Mouse (Mus musculus) forebrain, postnatal 0 days (tissue): ENCODE results near the gene Sp2. TPM values are rescaled to one million over a fixed set of nuclear protein-coding genes. Genes with fewer than 3 reads are reported as not detected.
A peak's percentile ranks its signal among the peaks of the same experiment; 100 is the strongest.

Experiments
- ATAC-seq: fragments of 200-750 bp; cut with Nextera tagmentation; 2 replicates; pipeline ENCODE4 v1.8.0; 2017; ENCODE audit warnings: mild to moderate bottlenecking, moderate library complexity
- DNase-seq: peaks from one replicate; pipeline ENCODE4 v3.0.0-alpha.2; 2015
- H3K27ac ChIP-seq: fragments of 300-500 bp; sonication (generic); 2 replicates; pipeline ENCODE4 v1.5.1; 2014; ENCODE audit warnings: low read depth, mild to moderate bottlenecking, antibody characterized with exemption, low read length, moderate library complexity, mixed read lengths
- H3K27me3 ChIP-seq: fragments of 300-500 bp; sonication (generic); 2 replicates; pipeline ENCODE4 v1.6.1; 2014; ENCODE audit warnings: mild to moderate bottlenecking, low read length, mixed read lengths; ENCODE audit not compliant: insufficient read depth
- H3K36me3 ChIP-seq: fragments of 300-500 bp; sonication (generic); 2 replicates; pipeline ENCODE4 v1.6.1; 2014; ENCODE audit warnings: mild to moderate bottlenecking, moderate library complexity; ENCODE audit not compliant: insufficient read depth
- H3K4me1 ChIP-seq: fragments of 300-500 bp; sonication (generic); 2 replicates; pipeline ENCODE4 v1.6.1; 2014; ENCODE audit warnings: antibody characterized with exemption; ENCODE audit not compliant: insufficient read depth
- H3K4me2 ChIP-seq: fragments of 300-500 bp; sonication (generic); 2 replicates; pipeline ENCODE4 v1.6.1; 2014; ENCODE audit warnings: low read depth, mild to moderate bottlenecking, moderate library complexity
- H3K4me3 ChIP-seq: fragments of 300-500 bp; sonication (generic); 2 replicates; pipeline ENCODE4 v1.5.1; 2014; ENCODE audit warnings: low read depth, low read length, mixed read lengths
- H3K9ac ChIP-seq: fragments of 300-500 bp; sonication (generic); 2 replicates; pipeline ENCODE4 v1.6.1; 2014; ENCODE audit warnings: mild to moderate bottlenecking
- H3K9me3 ChIP-seq: fragments of 300-500 bp; sonication (generic); 2 replicates; pipeline ENCODE4 v1.6.1; 2016; ENCODE audit warnings: low read length
- CTCF ChIP-seq: sonication (generic); IDR thresholded peaks from 2 replicates; pipeline ENCODE4 v1.5.1; 2016; ENCODE audit warnings: antibody characterized with exemption, control low read depth, low read depth
- WGBS: fragments of 180-500 bp; shearing (Covaris S2); extraction: QIAGEN DNeasy Blood & Tissue Kit; methylation state at CpG from one replicate; pipeline ENCODE4 v1.1.7; 2014; 5-methylcytosine and 5-hydroxymethylcytosine counted together
- polyA plus RNA-seq: library from polyadenylated mRNA; unstranded; fragments of >200 nt; fragmentation: Nextera tagmentation; extraction: Ambion mirVana; gene quantifications from 2 replicates; pipeline ENCODE4 v1.2.1, GENCODE M21; 2015
- total RNA-seq: library from RNA; depleted of rRNA; stranded (reverse); fragments of >200 nt; gene quantifications from 2 replicates; pipeline ENCODE4 v1.2.3, GENCODE M21; 2014

Gene Sp2
- total and polyA plus RNA-seq, 2 experiments from 2014 or later = 5.0 to 14.8 TPM

- no peak for ATAC-seq
- 24% methylated on average over 10 of the region's 10 CpGs for WGBS
- Histone ChIP-seq H3K4me2 (no peak overlapping the region), H3K36me3 (no peaks in the 10 kb centered on the region), H3K27me3 (peaks cover 49% of the 10 kb centered on the region), H3K9me3 (no peaks in the 10 kb centered on the region), H3K27ac (no peak overlapping the region), H3K4me3 (no peak overlapping the region), H3K9ac (no peak overlapping the region), H3K4me1 (no peaks in the 10 kb centered on the region; the same call in 1 of the 2 replicates)
- no peak for TF ChIP-seq CTCF
- no peak for DNase-seq
These were observed 42.2 kb upstream of the Sp2 start for GRCm38 (mm10) chr11:97024977-97025376.

GRCm38 (mm10) chr11:97021873-97022484 is 39.2 kb upstream of the Sp2 start:
- Histone ChIP-seq H3K4me3 (peak overlapping the region; percentile 45), H3K4me2 (peak overlapping the region; percentile 68), H3K9me3 (no peaks in the 10 kb centered on the region), H3K27me3 (peaks cover 66% of the 10 kb centered on the region), H3K4me1 (no peaks in the 10 kb centered on the region; the same call in 1 of the 2 replicates), H3K36me3 (no peaks in the 10 kb centered on the region), H3K9ac (peak overlapping the region; percentile 55), H3K27ac (no peak overlapping the region)
- TF ChIP-seq CTCF = peak; percentile 74
- WGBS = 1% methylated on average over 50 of the region's 50 CpGs
- peak; percentile 76 for DNase-seq
- peak; percentile 78 for ATAC-seq

GRCm38 (mm10) chr11:97021121-97021765 is 38.5 kb upstream of the Sp2 start:
- peak overlapping the region; percentile 68 for H3K4me2 ChIP-seq
- H3K27me3 ChIP-seq = peaks cover 74% of the 10 kb centered on the region

DNA sequence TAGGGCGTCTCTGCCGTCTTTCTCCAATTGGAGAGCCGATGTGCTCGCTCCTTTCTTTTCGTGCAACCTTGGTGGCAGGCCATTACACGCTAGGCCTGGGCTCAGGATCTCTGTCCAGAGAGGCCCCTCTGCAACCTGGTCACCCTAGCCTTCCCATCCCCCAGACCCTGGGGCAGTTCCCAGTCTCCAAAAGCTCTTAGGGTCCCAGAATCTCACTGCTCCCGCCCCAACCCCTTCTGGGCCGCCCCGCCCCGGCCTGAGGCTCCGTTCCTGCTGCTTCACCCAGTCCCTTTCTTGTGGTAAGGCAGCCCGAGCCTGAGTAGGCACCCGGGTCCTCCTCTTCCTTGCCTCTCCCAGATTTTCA is 36.6 kb upstream of the Sp2 start:
- no peak for ATAC-seq
- no peak overlapping the region for H3K4me2 ChIP-seq
- H3K4me3 ChIP-seq = 0 out of 2 replicates have a peak overlapping the region, but pooled peaks have one; percentile 22
- 4% methylated on average over 13 of the region's 13 CpGs for WGBS
- no peak for DNase-seq
- H3K9ac ChIP-seq = no peak overlapping the region
- TF ChIP-seq CTCF = no peak
- no peaks in the 10 kb centered on the region for H3K9me3 ChIP-seq
- H3K36me3 ChIP-seq = no peaks in the 10 kb centered on the region
- no peak overlapping the region for H3K27ac ChIP-seq
- H3K27me3 ChIP-seq = peaks cover 84% of the 10 kb centered on the region
- no peaks in the 10 kb centered on the region; the same call in 1 of the 2 replicates for H3K4me1 ChIP-seq

More at GRCm38 (mm10) chr11:97021121-97021765, 38.5 kb upstream of the Sp2 start:
- Histone ChIP-seq H3K27ac (no peak overlapping the region), H3K9ac (no peak overlapping the region), H3K4me1 (no peaks in the 10 kb centered on the region; the same call in 1 of the 2 replicates), H3K4me3 (peak overlapping the region; percentile 45), H3K36me3 (no peaks in the 10 kb centered on the region), H3K9me3 (no peaks in the 10 kb centered on the region)
- WGBS = 2% methylated on average over 25 of the region's 27 CpGs
- DNase-seq (no peak), ATAC-seq (no peak)
- no peak for TF ChIP-seq CTCF

DNA sequence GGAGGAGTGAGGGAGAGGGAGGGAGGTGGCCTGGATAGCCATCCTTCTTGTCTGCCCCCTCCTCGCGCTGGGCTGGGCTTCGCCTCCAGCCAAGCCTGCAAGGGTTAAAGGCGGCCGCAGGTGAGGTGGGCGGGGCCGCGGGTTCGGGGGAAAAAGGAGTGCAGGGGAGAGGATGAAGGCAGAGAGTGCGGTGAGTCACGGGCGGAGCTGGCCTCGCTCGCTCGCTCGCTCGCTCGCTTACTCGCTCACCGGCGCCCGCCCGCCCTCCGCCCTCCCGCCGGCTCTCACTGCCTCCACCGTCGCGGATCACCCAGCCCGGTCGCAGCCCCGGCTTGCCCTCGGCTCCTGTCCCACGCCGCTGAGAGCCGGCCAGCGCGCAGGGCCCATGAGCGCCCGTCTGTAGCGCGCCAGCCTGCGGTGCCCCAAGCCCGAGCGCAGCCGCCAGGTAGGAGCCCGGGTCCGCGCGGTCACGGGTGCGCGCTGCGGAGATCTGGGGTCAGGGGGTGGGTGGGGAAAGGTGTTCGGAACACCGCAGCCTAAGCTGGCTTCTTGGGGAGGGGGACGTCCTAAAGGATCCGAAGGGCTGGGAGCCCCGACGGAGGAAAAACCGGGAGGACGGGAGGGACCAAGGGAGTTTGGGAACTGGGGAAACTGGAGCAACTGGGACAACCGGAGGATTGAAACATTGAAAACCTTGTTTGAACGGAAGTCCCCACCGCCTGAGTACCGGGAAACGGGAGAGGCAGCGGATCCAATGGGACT is 36.0 kb upstream of the Sp2 start:
- DNase-seq = no peak
- no peak overlapping the region for H3K9ac ChIP-seq

DNA sequence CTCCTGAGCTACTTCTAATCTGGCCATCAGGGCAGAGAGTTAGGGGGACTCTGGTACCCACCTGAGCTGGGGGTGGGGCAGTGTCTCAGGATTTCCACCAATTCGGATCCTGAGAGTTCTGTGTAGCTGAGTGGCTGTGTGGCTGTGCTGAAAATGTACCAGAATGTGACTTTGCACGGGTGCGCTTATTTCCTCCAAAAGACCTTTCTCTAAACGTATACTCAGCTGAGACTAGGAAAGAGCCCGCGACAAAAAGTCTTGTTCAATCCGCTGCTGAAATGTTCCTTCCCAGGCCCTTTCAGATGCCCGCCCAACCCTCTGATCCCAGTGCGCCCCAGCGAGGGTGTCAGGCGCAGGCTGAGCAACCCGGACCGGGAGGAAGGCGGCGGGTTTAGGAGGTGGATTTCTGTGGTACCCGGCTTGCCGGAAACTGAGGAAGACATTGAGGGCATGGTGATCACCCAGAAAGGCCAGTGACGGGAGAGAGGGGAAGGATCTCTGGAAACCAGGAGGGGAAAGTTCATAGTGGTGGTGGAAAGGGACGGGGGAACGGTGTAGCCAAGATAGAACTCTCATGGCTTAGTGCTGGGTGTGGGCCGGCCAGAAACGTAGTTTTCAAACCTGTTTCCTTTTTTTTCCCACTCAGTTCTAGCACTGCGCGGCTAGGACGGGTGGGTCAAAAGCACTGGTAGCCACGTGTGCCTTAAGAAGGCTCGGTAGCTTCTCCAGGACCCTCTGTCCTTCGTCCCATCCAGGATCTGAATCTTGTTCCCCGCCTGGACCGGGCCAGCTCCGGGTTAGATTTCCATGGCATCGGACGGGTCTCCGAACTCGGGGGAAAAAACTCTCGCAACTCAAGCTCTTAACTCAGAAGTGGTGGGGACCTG is 35.2 kb upstream of the Sp2 start:
- H3K9ac ChIP-seq = no peak overlapping the region
- H3K4me1 ChIP-seq = no peaks in the 10 kb centered on the region; the same call in 1 of the 2 replicates
- peak overlapping the region; percentile 41 for H3K4me2 ChIP-seq
- no peak for TF ChIP-seq CTCF
- peaks cover 74% of the 10 kb centered on the region for H3K27me3 ChIP-seq
- H3K9me3 ChIP-seq = no peaks in the 10 kb centered on the region
- peak overlapping the region; percentile 22 for H3K4me3 ChIP-seq
- WGBS = under 1% methylated on average over 36 of the region's 36 CpGs
- DNase-seq (no peak), ATAC-seq (no peak)
- H3K27ac ChIP-seq = no peak overlapping the region
- H3K36me3 ChIP-seq = no peaks in the 10 kb centered on the region

More for the DNA sequence above, 36.0 kb upstream of the Sp2 start:
- Histone ChIP-seq H3K9me3 (no peaks in the 10 kb centered on the region), H3K36me3 (no peaks in the 10 kb centered on the region), H3K27ac (no peak overlapping the region), H3K4me2 (peak overlapping the region; percentile 41), H3K27me3 (peaks cover 82% of the 10 kb centered on the region), H3K4me3 (peak overlapping the region; percentile 22), H3K4me1 (no peaks in the 10 kb centered on the region; the same call in 1 of the 2 replicates)
- ATAC-seq = no peak
- no peak for TF ChIP-seq CTCF
- 4% methylated on average over 67 of the region's 68 CpGs for whole genome bisulfite sequencing
